Mouse (Mus musculus) forebrain, embryonic 11.5 days (tissue): ENCODE results near the gene Reep3. TPM values are rescaled to one million over a fixed set of nuclear protein-coding genes. Genes with fewer than 3 reads are reported as not detected.

Experiments used
- ATAC-seq: fragments of 200-750 bp; cut with Nextera tagmentation; replicated peaks from 2 replicates; pipeline ENCODE4 v1.8.0; 2017; ENCODE audit warnings: moderate TSS enrichment; ENCODE audit not compliant: low FRiP score
- DNase-seq: peaks from one replicate; pipeline ENCODE4 v3.0.0-alpha.2; 2017; ENCODE audit warnings: low spot score
- H3K27ac ChIP-seq: fragments of 300-500 bp; sonication (generic); 2 replicates; pipeline ENCODE4 v1.5.1; 2014; ENCODE audit warnings: low read depth, low read length
- H3K27me3 ChIP-seq: fragments of 300-500 bp; sonication (generic); 2 replicates; pipeline ENCODE4 v1.6.1; 2014; ENCODE audit warnings: mild to moderate bottlenecking, low read length, mixed read lengths; ENCODE audit not compliant: control insufficient read depth, insufficient read depth
- H3K36me3 ChIP-seq: fragments of 300-500 bp; sonication (generic); 2 replicates; pipeline ENCODE4 v1.6.1; 2014; ENCODE audit warnings: mild to moderate bottlenecking, low read length, moderate library complexity, mixed read lengths; ENCODE audit not compliant: control insufficient read depth, insufficient read depth
- H3K4me1 ChIP-seq: fragments of 300-500 bp; sonication (generic); replicated peaks from 2 replicates; pipeline ENCODE4 v1.6.1; 2014; ENCODE audit warnings: low read length, mixed read lengths; ENCODE audit not compliant: control insufficient read depth, insufficient read depth
- H3K4me2 ChIP-seq: fragments of 300-500 bp; sonication (generic); 2 replicates; pipeline ENCODE4 v1.6.1; 2014; ENCODE audit warnings: low read depth, mild to moderate bottlenecking, low read length, moderate library complexity, mixed read lengths; ENCODE audit not compliant: severe bottlenecking
- H3K4me3 ChIP-seq: fragments of 300-500 bp; sonication (generic); 2 replicates; pipeline ENCODE4 v1.5.1; 2014; ENCODE audit warnings: low read depth, low read length
- H3K9ac ChIP-seq: fragments of 300-500 bp; sonication (generic); 2 replicates; pipeline ENCODE4 v1.6.1; 2014; ENCODE audit warnings: low read length
- H3K9me3 ChIP-seq: fragments of 300-500 bp; sonication (generic); 2 replicates; pipeline ENCODE4 v1.6.1; 2016; ENCODE audit warnings: low read length, mixed read lengths; ENCODE audit not compliant: control insufficient read depth
- WGBS: fragments of 180-500 bp; shearing (Covaris S2); extraction: QIAGEN DNeasy Blood & Tissue Kit; methylation state at CpG from one replicate; pipeline ENCODE4 v1.1.7; 2014; 5-methylcytosine and 5-hydroxymethylcytosine counted together
- polyA plus RNA-seq: library from polyadenylated mRNA; unstranded; fragments of >200 nt; fragmentation: Nextera tagmentation; extraction: Ambion mirVana; gene quantifications from 2 replicates; pipeline ENCODE4 v1.2.1, GENCODE M21; 2014

The Reep3 gene
- polyA plus RNA-seq, 1 experiment from 2014 or later, result 44.6 TPM

DNA sequence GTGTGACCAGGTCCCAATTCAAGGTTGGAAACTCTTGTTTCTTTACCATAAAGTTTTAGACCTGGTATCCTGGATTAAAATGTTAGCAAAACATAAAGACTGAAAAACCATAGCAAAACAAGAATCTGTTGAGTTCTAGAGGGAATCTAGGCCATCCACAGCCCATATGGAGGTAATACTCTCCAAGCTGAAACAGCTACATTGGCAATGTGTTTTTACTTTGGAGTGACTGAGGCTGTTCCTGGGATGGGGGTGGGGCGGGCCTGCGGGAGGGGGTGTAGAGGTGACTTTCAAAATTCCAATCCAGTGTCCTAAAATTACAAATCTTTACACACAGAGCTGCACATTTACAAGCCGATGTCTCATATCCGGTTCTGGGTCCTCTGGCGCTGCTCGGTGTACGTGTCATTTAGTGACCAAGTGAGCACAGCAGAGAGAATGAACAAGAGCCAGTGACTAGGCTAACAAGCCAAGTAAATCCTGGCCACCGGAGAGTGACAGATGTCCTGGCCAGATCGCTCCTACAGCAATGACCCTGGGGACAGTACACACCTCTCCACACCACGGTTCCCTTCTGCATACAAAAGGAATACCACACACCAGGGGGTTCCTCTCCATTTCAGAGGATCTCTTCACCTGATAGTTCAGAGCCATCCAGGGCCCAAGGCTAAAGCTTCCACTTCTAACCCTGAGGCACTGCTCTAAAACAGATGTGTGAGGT is 13.1 kb downstream of the Reep3 start:
- no peak overlapping the region for H3K4me3 ChIP-seq
- H3K36me3 ChIP-seq, result no peaks in the 10 kb centered on the region
- 78% methylated on average over 10 of the region's 10 CpGs for WGBS
- no peak overlapping the region for H3K4me2 ChIP-seq
- H3K27me3 ChIP-seq, result no peaks in the 10 kb centered on the region
- no peak overlapping the region for H3K27ac ChIP-seq
- no peak overlapping the region for H3K9ac ChIP-seq
- no peaks in the 10 kb centered on the region for H3K9me3 ChIP-seq
- ATAC-seq, result no peak
- H3K4me1 ChIP-seq, result peaks cover 5% of the 10 kb centered on the region; the same call in 1 of the 2 replicates
- no peak for DNase-seq

DNA sequence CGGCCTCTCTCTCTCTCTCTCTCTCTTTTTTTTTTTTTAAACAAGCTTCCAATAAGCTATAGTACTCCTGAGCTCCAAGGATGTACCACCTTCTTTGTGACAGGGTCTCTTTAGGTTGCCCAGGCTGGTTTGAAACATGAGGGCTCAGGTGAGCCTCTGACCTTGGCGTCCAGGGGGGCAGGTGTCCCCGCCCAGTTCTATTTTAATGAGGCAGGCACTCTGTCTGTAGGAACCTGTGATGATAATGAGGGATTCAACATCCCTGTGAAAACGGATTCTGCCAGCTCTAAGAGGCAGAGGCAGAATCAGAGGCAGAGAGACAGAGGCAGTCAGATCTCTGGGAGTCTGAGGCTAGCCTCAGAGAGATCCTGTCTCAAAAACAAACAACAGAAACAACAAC is 14.2 kb downstream of the Reep3 start:
- Histone ChIP-seq H3K4me1 (peaks cover 5% of the 10 kb centered on the region; the same call in 1 of the 2 replicates), H3K4me3 (no peak overlapping the region), H3K9ac (no peak overlapping the region), H3K36me3 (no peaks in the 10 kb centered on the region), H3K4me2 (no peak overlapping the region), H3K27me3 (no peaks in the 10 kb centered on the region), H3K27ac (no peak overlapping the region), H3K9me3 (no peaks in the 10 kb centered on the region)
- DNase-seq, result no peak
- ATAC-seq, result no peak
- 78% methylated on average over 4 of the region's 4 CpGs for WGBS

DNA sequence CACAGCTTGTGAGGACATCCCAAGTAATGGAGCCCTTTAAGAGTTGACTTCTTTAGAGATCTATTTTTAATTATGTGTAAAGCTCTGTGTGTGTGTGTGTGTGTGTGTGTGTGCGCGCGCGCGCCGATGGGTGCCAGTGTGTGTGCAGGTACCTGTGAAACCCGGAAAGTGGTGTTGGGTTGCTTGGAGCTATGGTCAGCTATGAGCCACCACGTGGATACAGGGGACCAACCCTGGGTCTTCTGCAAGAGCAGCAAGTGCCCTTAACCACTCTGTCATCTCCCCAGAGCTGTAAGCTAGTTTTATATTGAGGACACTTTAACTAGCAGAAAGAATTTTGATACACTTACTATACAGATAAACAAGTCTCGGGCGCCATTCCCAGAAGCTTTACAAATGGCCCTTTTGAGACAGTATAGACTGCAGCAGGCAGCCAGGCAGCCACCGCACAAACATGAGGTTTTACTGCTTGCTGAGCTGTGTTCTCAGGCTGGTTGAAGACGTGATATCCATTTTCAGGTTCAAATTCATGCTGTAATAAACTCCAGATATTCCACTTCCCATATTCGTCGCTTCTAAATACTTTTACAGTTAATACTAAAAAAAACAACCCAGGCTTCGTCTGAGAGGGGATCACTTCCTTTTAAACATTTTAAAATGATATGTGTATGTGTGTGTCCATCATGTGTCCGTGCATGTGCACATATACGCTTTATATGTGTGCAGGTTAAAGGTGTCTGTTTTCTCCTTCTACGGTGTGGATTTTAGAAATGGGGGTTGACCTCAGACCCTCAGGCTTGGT is 15.3 kb downstream of the Reep3 start:
- no peak overlapping the region for H3K27ac ChIP-seq
- H3K9me3 ChIP-seq, result no peaks in the 10 kb centered on the region
- no peak overlapping the region for H3K4me2 ChIP-seq
- no peak for ATAC-seq
- H3K9ac ChIP-seq, result no peak overlapping the region
- no peak overlapping the region for H3K4me3 ChIP-seq
- H3K36me3 ChIP-seq, result no peaks in the 10 kb centered on the region
- 84% methylated on average over 18 of the region's 18 CpGs for WGBS
- H3K27me3 ChIP-seq, result no peaks in the 10 kb centered on the region
- no peak for DNase-seq
- H3K4me1 ChIP-seq, result peaks cover 5% of the 10 kb centered on the region; the same call in 1 of the 2 replicates

DNA sequence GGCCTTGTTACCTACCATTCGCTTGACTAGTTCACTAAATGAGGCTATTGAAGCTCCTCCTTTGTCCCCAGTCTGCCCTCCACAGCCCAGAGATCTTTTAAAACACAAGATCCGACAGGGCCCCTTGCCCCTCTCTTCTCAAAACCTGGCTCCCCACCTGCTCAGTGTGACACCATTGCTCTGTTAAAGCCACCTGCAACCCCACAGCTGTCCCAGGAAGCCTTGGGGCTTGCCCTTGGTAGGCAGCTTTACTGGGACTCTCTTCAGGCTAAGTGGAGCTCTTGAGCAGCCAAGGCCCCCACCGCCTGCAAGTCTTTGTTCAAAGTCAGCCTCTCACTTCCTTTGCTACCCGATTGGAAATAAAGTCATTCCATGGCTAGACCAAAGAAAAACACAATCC is 17.7 kb downstream of the Reep3 start:
- Histone ChIP-seq H3K4me3 (no peak overlapping the region), H3K9me3 (no peaks in the 10 kb centered on the region), H3K27me3 (no peaks in the 10 kb centered on the region), H3K4me1 (peaks cover 5% of the 10 kb centered on the region; the same call in 1 of the 2 replicates), H3K9ac (no peak overlapping the region), H3K36me3 (no peaks in the 10 kb centered on the region), H3K27ac (peak overlapping the region; percentile 51; the same call in 1 of the 2 replicates), H3K4me2 (no peak overlapping the region)
- WGBS, result 52% methylated on average over 4 of the region's 4 CpGs
- ATAC-seq, result 0 out of 2 replicates have a peak, but pooled peaks have one; percentile 30
- no peak for DNase-seq

DNA sequence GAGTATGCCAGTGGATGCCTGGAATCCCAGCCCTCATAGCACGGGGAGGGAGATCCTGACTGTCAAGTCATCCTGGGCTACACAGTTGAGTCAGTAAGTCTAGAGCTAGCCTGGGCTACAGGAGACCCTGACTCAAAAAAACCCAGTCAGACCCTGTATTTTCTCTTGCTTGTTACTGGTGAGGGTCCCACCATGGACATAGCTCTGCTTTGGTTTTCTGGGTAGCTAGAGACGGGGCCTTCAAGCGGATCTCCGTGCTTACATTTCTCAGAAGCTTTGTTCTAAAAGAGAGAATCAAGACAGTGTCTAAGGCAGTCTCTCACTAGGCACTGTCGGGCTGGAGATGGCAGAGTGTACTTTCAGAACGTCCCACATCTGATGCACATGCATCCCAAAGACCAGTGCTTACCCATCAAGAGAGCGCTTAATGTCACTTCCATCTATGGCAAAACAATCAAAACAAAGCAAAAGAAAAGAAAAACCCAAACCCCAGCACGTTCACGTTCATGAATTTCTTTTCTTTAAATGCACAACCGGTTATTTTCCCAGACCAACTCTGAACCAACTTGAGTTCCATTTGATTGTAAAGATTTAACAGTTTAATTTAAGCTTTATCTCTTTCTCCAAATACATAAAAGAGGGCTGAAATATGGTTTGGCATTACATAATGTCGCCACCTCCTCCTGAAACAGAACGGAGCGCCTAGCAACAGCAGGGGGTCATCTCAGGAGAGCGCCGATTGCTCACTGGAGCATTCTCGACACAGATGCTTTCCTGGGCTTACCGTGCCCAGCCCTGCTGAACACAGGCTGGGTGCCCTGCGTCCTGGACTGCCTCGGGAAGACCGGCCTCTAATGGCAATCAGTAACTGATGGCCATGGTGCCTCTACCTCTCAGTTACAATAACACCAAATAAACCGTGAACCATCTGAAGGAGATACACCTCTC is 20.5 kb downstream of the Reep3 start:
- Histone ChIP-seq H3K4me3 (no peak overlapping the region), H3K27ac (no peak overlapping the region), H3K4me2 (no peak overlapping the region), H3K27me3 (no peaks in the 10 kb centered on the region), H3K9ac (no peak overlapping the region), H3K9me3 (no peaks in the 10 kb centered on the region; the same call in 1 of the 2 replicates), H3K36me3 (no peaks in the 10 kb centered on the region), H3K4me1 (peaks cover 5% of the 10 kb centered on the region; the same call in 1 of the 2 replicates)
- 71% methylated on average over 21 of the region's 21 CpGs for WGBS
- DNase-seq (no peak), ATAC-seq (no peak)

DNA sequence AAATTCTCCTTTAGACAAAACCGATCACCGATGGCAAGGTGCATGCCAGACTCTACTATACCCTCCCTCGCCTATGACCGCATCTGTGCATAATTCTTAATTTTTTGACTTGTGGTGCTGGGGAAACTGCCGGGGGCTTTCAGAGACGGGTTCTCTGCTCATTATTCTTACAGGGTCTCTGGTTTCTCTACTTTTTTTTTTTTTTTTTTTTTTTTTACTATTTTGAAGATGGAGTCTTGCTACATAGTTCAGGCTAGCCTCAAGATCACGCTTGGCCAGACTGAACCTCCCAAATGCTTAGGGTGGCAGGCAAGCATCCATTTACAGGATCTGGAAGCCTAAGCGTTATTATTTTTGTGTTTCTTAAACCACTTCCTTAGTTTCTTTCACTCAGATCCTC is 23.2 kb downstream of the Reep3 start:
- DNase-seq, result no peak
- no peaks in the 10 kb centered on the region; the same call in 1 of the 2 replicates for H3K9me3 ChIP-seq
- no peak overlapping the region for H3K4me2 ChIP-seq
- H3K27ac ChIP-seq, result no peak overlapping the region
- no peak overlapping the region for H3K4me3 ChIP-seq
- 93% methylated on average over 8 of the region's 8 CpGs for WGBS
- ATAC-seq, result no peak
- no peaks in the 10 kb centered on the region for H3K27me3 ChIP-seq
- H3K9ac ChIP-seq, result no peak overlapping the region
- H3K36me3 ChIP-seq, result no peaks in the 10 kb centered on the region
- no peaks in the 10 kb centered on the region for H3K4me1 ChIP-seq

DNA sequence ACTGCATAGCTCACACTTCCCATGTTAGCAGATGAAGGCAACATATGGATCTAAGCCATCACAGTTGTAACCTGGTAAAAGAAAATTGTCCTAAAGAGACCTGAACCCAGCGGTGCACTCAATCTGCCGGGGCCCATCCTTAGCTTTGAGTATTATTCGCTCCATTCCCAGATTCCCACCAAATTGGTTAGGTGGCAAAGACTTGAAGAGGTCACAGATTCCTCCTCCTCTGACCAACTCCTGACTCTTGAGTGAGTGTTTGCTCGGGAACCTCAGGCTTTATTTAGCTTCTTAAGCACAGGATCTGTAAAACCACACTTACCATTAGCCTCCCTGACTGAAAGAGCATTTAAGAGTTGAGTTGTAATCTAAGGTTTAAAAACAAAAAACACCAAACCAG is 24.1 kb downstream of the Reep3 start:
- Histone ChIP-seq H3K9me3 (no peaks in the 10 kb centered on the region; the same call in 1 of the 2 replicates), H3K4me2 (no peak overlapping the region), H3K4me1 (no peaks in the 10 kb centered on the region), H3K4me3 (no peak overlapping the region), H3K36me3 (no peaks in the 10 kb centered on the region), H3K27me3 (no peaks in the 10 kb centered on the region), H3K9ac (no peak overlapping the region), H3K27ac (no peak overlapping the region)
- DNase-seq (no peak), ATAC-seq (no peak)
- WGBS, result 94% methylated on average over 4 of the region's 4 CpGs

DNA sequence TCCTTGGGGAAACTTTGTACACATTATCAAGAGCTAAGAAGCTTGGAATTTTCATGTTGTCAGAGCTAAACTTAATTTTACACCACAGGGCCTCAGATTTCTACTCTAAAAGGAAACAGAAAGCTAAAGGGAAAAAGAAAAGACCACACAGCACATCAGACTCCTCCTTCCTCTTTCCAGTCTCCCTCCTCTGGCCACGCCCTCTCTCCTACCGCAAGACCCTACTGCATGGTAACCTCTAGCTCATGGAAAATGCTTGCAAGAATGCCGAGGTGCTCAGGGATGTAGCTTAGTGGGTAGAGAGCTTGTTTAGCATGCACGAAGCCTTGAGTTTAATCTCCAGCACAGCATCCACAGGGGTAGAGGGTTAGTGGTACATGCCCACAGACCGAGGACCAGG is 24.9 kb downstream of the Reep3 start:
- Histone ChIP-seq H3K9me3 (no peaks in the 10 kb centered on the region; the same call in 1 of the 2 replicates), H3K36me3 (no peaks in the 10 kb centered on the region), H3K9ac (no peak overlapping the region), H3K27ac (no peak overlapping the region), H3K4me1 (no peaks in the 10 kb centered on the region), H3K4me3 (no peak overlapping the region), H3K27me3 (no peaks in the 10 kb centered on the region), H3K4me2 (no peak overlapping the region)
- WGBS, result 86% methylated on average over 5 of the region's 5 CpGs
- no peak for DNase-seq
- ATAC-seq, result no peak
